Mouse (Mus musculus): ENCODE measurements around the gene Ddx42.

Ddx42 gene

GRCm38 (mm10) chr11:106268326-106269059, 51.8 kb downstream of the Ddx42 start:
- no peak for DNase-seq (ENCODE audit: low read depth, low spot score)

- no peak for DNase-seq (ENCODE audit: low read depth, low spot score)
Measured at GRCm38 (mm10) chr11:106269060-106269431, 52.3 kb downstream of the Ddx42 start.

DNA sequence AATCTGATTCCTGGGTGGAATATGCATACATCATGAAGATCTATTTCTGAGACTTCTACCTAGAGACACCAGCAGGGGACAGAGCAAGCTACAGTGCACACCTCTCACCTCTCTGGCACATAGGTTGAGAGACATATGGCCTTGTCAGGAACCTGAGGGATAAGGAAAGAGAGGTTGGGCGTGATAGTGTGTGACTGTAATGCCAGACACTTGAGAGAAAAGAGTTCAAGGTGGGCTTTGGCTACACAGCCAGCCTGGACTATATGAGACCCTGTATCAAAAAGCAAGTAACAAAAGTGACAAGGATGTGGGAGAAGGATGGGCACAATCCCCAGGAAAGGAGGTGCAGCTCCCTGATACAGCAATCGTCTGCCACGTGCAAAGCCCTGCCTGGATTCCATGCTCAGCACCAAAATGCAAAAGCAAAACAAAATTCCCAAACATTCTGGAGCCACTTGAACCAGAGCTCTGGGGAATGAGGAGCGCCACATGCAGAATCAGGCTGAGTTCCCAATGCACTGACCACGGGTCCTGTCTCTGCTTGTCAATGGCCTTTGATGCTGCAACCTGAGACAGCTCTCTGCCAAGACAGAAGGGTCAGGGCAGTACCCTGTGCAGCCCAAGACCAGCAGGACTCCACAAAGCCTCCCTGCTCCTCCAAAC, 54.5 kb downstream of the Ddx42 start:
- DNase-seq (ENCODE audit: low read depth, low spot score), result no peak

- DNase-seq (ENCODE audit: low read depth, low spot score), result no peak
Measured at GRCm38 (mm10) chr11:106271794-106272643, 55.3 kb downstream of the Ddx42 start.

- DNase-seq (ENCODE audit: low read depth, low spot score), result peak; percentile 99
Measured at GRCm38 (mm10) chr11:106272644-106273310, 56.1 kb downstream of the Ddx42 start, which contains the start of gene Smarcd2. Gene Smarcd2 (minus strand): TSS chr11:106272972.

DNA sequence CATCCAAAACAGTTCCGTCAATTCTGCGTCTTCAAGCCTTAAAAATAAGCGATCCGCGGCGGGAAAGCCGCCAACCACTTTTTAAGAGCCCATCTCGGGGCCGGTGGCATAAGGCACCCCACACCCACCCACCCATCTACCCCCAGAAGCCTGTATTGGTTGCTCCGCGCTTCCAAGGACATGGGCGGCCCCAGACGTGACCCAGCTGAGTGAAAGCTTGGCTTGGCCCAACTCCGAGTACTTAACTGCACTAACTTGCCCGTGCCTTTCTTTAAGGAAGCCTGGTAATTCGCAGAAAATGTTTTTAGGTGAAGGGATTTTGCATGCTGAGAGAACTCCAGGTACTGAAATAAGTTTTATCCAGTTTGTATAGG, 56.6 kb downstream of the Ddx42 start:
- no peak for DNase-seq (ENCODE audit: low read depth, low spot score)

GRCm38 (mm10) chr11:106273811-106274210, 57.1 kb downstream of the Ddx42 start:
- DNase-seq (ENCODE audit: low read depth, low spot score), result no peak

GRCm38 (mm10) chr11:106274374-106274773, 57.6 kb downstream of the Ddx42 start:
- no peak for DNase-seq (ENCODE audit: low read depth, low spot score)

- no peak for DNase-seq (ENCODE audit: low read depth, low spot score)
Measured at GRCm38 (mm10) chr11:106274971-106275411, 58.3 kb downstream of the Ddx42 start.

DNA sequence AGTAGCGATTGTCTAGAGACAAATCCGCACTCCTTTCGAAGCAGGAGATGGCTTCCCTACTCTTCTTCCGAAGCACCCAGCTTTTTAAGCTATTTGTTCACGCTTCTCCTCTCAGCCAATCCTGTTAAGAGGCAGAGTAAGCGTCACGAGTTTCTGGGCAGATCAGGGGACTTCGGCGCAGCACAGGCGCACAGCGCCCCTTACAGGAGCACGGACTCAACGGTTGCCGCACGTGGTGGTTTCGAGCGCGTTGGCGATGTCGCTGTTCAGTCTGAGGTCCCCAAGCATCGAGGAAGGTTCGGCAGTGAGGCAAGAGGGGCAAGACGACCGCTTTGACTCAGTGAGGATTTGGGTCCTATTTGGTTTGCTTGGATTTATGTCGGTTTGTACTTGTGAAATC, 59.7 kb downstream of the Ddx42 start, which contains the start of gene Tcam1:
Tcam1 (plus strand) TSS at position 219 of the 400 bp plus-strand sequence.
- DNase-seq (ENCODE audit: low read depth, low spot score), result peak; percentile 95

GRCm38 (mm10) chr11:106282452-106282851, 65.7 kb downstream of the Ddx42 start:
- DNase-seq (ENCODE audit: low read depth, low spot score), result no peak

- DNase-seq (ENCODE audit: low read depth, low spot score), result no peak
Measured at GRCm38 (mm10) chr11:106283371-106283770, 66.6 kb downstream of the Ddx42 start.

GRCm38 (mm10) chr11:106284126-106284525, 67.4 kb downstream of the Ddx42 start:
- no peak for DNase-seq (ENCODE audit: low read depth, low spot score)

DNA sequence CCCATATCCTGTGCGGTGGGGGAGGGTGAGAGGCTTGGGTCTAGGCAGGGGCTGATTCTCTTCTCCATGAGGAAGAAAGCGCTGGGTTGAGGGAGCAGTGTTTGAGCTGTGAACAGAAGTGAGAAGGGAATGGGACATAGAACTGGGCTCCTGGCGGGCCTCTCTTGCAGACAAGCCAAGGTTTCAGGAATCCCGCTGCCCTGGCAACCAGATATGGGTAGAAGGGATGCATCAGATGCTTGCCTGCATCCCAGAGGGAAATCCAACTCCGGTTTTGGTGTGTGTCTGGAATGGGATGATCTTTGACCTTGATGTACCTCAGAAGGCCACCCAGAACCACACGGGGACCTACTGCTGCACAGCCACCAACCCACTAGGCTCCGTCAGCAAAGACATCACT, 69.5 kb downstream of the Ddx42 start:
- no peak for DNase-seq (ENCODE audit: low read depth, low spot score)

GRCm38 (mm10) chr11:106286987-106287386, 70.3 kb downstream of the Ddx42 start:
- DNase-seq (ENCODE audit: low read depth, low spot score), result no peak

DNA sequence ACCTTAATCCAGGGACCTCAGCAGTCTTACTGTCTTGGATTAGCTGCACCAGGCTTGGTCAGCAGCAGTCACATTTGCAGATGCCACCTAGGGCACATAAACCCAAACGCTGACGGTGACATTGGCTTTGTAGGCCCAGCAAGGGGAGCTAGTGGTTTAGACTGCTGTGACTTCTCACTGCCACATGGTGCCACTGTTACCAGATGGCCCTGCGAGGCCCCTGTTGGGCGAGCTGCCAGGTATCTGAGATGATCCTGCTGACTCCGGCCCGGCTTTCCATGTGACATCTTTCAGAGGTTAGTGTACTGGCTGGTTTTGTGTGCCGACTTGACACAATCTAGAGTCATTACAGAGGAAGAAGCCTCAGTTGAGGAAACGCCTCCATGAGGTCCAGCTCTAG, 72.6 kb downstream of the Ddx42 start:
- DNase-seq (ENCODE audit: low read depth, low spot score), result no peak

DNA sequence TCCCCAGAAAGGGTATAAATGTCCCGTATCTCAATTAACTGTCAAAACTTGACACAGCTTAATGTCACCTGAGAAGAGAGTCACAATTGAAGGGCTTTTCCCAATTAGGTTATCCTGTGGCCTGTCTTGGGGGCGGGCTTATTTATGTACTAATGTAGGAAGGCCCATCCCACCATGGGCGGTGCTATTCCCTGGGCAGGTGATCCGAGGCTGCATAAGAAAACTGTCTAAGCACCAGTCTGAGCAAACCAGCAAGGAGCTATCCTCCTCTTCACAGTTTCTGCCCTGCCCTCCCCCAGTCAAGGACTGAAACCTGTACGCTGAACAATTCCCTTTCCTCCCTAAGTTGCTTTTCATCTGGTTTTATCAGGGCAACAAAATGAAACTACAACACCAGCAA, 73.7 kb downstream of the Ddx42 start:
- no peak for DNase-seq (ENCODE audit: low read depth, low spot score)

GRCm38 (mm10) chr11:106291861-106292260, 75.1 kb downstream of the Ddx42 start:
- DNase-seq (ENCODE audit: low read depth, low spot score), result no peak
